Mouse (Mus musculus): ENCODE data around the gene Abca8b. TPM values are rescaled to one million over a fixed set of nuclear protein-coding genes. Genes with fewer than 3 reads are reported as not detected.
"Not testable (repeated sequence)": the region's sequence is repeated elsewhere in the genome, so short reads cannot be mapped to it uniquely, and the experiment has no call there.

The Abca8b gene
- polyA plus RNA-seq, 1 experiment from 2014 or later = 0.91 TPM

DNA sequence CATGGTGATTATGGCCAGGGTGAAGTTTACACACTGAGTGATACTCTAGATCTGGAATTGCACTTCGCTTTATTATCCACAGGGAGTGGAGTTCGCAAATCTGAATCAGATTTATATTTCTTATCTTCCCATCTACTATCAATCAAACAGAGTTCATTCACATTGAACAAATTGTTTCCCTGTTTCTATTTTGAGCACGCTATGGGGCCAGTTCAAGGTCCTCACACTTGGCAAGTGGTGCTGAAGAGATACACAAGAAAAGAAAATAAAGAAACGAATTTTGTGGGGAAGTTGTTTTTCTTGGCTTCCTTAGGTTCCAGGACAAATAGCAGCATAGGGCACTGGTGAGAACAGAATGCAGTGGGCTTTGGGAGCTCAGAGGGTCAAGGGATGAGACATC lies 25.1 kb downstream of the Abca8b start:
- no peak overlapping the region for H3K9ac ChIP-seq
- no peaks in the 10 kb centered on the region for H3K4me1 ChIP-seq
- no peak overlapping the region for H3K4me3 ChIP-seq
- 77% methylated on average over 4 of the region's 4 CpGs for WGBS
- H3K9me3 ChIP-seq = 0 out of 2 replicates have a peak, but pooled peaks cover 4% of the 10 kb centered on the region
- no peak overlapping the region for H3K27ac ChIP-seq
- H3K4me2 ChIP-seq = no peak overlapping the region
- ATAC-seq (ENCODE audit: insufficient number of reproducible peaks, insufficient read depth, low FRiP score, low TSS enrichment, low read depth) = no peak
- no peaks in the 10 kb centered on the region for H3K36me3 ChIP-seq
- no peaks in the 10 kb centered on the region for H3K27me3 ChIP-seq

DNA sequence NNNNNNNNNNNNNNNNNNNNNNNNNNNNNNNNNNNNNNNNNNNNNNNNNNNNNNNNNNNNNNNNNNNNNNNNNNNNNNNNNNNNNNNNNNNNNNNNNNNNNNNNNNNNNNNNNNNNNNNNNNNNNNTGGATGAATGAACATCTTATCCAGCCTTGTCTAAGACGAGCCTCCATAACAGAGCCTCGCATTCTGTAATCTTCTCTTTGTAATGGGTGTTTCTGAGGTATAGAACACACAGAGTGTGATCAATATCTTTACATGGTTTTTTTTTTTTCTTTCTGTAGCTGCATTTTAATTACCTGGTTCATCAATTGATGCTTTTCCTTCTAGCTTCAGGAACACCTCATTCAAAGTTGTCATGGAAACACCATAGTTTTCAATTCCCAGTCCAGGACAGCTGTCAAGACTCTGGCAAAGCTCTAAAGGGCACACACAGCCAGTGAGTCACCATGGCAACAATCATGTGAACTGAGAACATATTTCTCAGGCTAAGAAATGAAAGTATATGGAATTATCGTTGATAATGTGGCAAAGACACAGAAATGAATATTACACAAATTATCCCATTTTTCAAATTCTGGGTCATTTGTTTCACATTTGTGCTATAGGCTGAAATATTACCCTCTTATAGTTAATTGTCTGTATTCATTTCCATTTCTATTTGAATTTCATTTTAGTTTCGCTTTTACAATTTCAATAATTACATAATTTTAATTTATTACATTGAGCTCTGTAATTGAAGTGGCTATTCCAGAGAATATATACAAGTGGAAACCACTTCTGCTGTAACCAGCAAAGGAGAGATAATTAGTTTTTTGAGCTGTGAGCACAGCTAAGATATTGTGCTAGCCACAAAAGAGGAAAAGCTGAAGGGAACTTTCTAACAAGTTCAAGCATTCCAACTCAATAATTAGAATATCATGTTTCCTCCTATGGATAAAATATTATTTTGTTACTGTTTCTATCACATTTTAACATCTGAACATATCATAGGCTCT lies 33.9 kb downstream of the Abca8b start:
- Histone ChIP-seq H3K9me3 (no peaks in the 10 kb centered on the region), H3K4me2 (no peak overlapping the region), H3K9ac (no peak overlapping the region), H3K27ac (no peak overlapping the region), H3K36me3 (no peaks in the 10 kb centered on the region), H3K27me3 (no peaks in the 10 kb centered on the region), H3K4me1 (no peaks in the 10 kb centered on the region), H3K4me3 (no peak overlapping the region)
- 84% methylated on average over 4 of the region's 4 CpGs for WGBS
- ATAC-seq (ENCODE audit: insufficient number of reproducible peaks, insufficient read depth, low FRiP score, low TSS enrichment, low read depth) = no peak

DNA sequence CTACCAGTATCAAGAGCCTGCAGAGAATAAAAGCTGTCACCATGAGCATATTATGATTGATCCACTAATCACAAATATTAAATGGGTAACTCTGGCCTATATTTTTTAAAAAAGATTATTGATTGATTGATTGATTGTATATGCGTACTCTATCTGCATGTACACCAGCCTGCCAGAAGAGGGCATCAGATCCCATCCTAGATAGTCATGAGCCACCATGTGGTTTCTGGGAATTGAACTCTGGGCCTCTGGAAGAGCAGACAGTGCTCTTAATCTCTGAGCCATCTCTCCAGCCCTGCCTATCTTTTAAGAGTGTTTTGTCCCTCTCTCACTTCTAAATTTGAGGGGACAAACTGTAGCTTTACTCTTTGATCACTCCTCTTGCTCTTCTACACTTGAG lies 40.5 kb downstream of the Abca8b start:
- H3K9ac ChIP-seq = no peak overlapping the region
- H3K4me1 ChIP-seq = no peaks in the 10 kb centered on the region
- H3K27ac ChIP-seq = no peak overlapping the region
- H3K4me2 ChIP-seq = no peak overlapping the region
- WGBS = 90% methylated on average over 1 of the region's 1 CpGs
- H3K36me3 ChIP-seq = no peaks in the 10 kb centered on the region
- no peak overlapping the region for H3K4me3 ChIP-seq
- ATAC-seq (ENCODE audit: insufficient number of reproducible peaks, insufficient read depth, low FRiP score, low TSS enrichment, low read depth) = no peak
- no peaks in the 10 kb centered on the region for H3K27me3 ChIP-seq
- no peaks in the 10 kb centered on the region for H3K9me3 ChIP-seq

DNA sequence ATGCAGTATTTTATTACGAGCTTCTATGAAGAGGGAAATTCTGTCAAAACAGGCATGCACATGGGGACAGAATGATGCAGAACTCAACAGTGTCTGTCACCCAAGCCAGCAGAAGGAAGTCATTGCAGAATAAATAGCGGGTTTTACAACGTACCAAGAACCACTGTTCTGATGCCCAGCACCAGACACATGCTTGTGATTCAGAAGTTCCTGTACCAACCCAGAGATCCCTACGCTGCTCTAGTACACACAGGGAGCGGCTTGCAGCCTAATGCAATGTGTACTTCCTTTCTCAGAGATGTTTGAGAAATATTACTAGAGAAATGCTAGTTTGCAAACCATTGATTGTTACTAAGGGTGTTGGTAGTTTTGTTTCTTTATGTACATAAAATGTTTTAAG lies 58.7 kb downstream of the Abca8b start:
- no peaks in the 10 kb centered on the region for H3K9me3 ChIP-seq
- H3K36me3 ChIP-seq = no peaks in the 10 kb centered on the region
- 88% methylated on average over 5 of the region's 5 CpGs for WGBS
- H3K9ac ChIP-seq = no peak overlapping the region
- no peak overlapping the region for H3K27ac ChIP-seq
- no peaks in the 10 kb centered on the region for H3K4me1 ChIP-seq
- H3K4me3 ChIP-seq = no peak overlapping the region
- ATAC-seq (ENCODE audit: insufficient number of reproducible peaks, insufficient read depth, low FRiP score, low TSS enrichment, low read depth) = no peak
- no peak overlapping the region for H3K4me2 ChIP-seq
- H3K27me3 ChIP-seq = no peaks in the 10 kb centered on the region

DNA sequence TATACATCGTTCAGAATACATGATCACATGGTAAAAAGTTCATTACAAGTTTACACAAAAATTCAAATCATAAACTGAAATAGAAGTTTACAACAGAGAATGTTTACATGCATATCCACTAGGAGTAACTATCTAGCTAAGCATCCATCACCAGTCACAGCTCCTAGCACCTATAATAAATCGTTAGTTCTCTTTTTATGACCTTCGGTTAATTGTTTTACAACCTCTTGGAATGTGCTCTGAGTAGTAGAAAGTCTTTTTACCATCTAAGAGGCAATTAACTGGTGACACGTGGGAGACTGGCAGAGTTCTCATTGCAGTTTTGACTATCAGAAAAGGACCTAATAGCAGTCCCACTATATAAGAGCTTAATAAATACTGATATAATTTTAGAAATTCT lies 62.4 kb downstream of the Abca8b start:
- not testable (repeated sequence) for H3K27me3 ChIP-seq; H3K36me3 ChIP-seq; H3K27ac ChIP-seq; H3K9ac ChIP-seq; H3K9me3 ChIP-seq; H3K4me3 ChIP-seq; H3K4me2 ChIP-seq; H3K4me1 ChIP-seq; ATAC-seq (ENCODE audit: insufficient number of reproducible peaks, insufficient read depth, low FRiP score, low TSS enrichment, low read depth)
- 83% methylated on average over 4 of the region's 4 CpGs for WGBS

DNA sequence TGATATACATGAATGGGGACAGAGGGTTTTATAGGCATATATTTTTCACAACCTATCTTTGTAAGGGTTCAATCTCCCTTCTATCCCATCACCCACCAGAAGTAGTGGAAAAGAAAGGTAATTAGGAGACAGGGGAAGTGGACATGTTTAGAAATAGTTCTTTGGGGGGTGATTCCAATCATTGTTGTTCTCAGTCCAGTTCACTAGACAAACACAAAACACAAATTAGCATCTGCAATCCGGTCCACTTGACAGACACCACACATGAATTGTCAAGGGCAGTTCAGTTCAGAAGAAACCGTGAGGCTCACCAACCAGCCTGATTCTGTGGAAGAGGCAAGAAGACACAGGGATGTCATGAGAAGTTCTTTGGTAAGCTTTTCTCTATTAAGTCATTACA lies 67.2 kb downstream of the Abca8b start:
- 86% methylated on average over 2 of the region's 2 CpGs for WGBS
- no peaks in the 10 kb centered on the region for H3K36me3 ChIP-seq
- no peak overlapping the region for H3K9ac ChIP-seq
- no peak overlapping the region for H3K4me2 ChIP-seq
- ATAC-seq (ENCODE audit: insufficient number of reproducible peaks, insufficient read depth, low FRiP score, low TSS enrichment, low read depth) = no peak
- no peak overlapping the region for H3K4me3 ChIP-seq
- H3K9me3 ChIP-seq = no peaks in the 10 kb centered on the region
- H3K27ac ChIP-seq = no peak overlapping the region
- H3K4me1 ChIP-seq = peaks cover 14% of the 10 kb centered on the region
- no peaks in the 10 kb centered on the region for H3K27me3 ChIP-seq

DNA sequence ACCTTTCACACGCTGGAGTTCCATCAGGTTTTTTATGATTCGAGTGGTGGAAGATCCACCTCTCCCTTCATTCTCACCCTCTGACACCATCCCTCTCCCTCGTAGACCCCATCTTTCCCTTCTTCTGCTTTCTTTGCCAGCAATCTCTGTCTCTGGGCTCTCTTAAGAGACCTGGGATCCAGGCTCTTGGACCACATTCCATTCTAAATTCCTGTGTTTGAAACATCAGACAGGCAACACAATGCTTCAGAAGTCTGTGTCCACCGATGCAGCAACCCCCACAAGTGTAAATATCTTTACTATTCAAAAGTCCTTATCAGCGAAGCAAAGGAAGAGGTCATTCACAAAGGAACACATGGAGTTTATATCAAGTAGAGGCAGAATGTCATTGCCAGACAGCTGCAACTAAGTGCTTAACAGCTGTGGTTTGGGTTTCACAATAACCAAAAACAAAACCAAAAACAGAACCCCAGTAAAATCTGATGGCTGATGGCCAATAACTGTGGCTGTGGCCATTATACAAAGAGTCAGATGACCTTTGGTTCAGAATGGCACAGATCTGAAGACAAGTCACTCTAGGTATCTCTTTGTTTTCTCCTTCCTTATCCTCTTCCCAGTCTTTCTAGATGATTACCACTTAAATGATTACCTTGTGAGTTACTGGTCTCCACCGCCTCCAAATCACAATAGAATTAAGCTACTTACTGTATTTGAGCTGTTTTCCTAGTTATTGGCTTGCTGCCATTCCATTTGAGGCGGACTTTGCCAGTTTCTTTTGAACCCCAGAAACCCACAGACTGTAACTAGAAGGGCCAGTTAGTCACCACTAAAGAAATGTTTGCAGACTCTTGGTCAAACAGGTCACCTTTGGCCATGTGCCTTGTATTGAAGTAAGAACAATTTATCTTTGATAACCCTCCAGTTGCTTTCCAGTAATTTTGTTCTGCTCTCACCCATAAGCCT lies 68.6 kb downstream of the Abca8b start:
- Histone ChIP-seq H3K4me1 (peaks cover 14% of the 10 kb centered on the region), H3K27ac (no peak overlapping the region), H3K27me3 (no peaks in the 10 kb centered on the region), H3K36me3 (no peaks in the 10 kb centered on the region), H3K4me3 (no peak overlapping the region), H3K9me3 (no peaks in the 10 kb centered on the region), H3K9ac (no peak overlapping the region), H3K4me2 (no peak overlapping the region)
- no peak for ATAC-seq (ENCODE audit: insufficient number of reproducible peaks, insufficient read depth, low FRiP score, low TSS enrichment, low read depth)
- WGBS = 54% methylated on average over 7 of the region's 7 CpGs

DNA sequence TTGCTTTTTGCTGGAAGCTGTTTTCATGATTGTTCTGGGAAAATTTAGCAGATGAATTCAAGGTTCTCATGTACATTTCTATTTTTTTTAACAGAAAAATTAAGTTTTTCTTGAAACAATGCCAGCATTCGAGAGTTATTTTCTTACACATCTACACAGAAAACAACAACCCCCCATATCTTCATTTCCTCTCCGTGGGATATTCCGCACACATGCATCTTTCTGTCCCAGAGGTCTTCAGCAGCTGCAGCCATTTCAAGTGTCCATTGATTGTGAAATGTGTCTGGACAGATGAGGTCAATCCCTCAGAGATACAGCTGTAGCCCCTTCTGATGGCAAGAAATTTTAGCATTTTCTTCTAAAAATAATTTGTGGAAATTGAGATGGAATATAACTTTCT lies 73.4 kb downstream of the Abca8b start:
- no peaks in the 10 kb centered on the region for H3K36me3 ChIP-seq
- no peaks in the 10 kb centered on the region for H3K27me3 ChIP-seq
- H3K4me3 ChIP-seq = no peak overlapping the region
- H3K9me3 ChIP-seq = no peaks in the 10 kb centered on the region
- WGBS = 76% methylated on average over 3 of the region's 3 CpGs
- no peak overlapping the region for H3K27ac ChIP-seq
- no peak for ATAC-seq (ENCODE audit: insufficient number of reproducible peaks, insufficient read depth, low FRiP score, low TSS enrichment, low read depth)
- H3K4me1 ChIP-seq = peaks cover 12% of the 10 kb centered on the region
- no peak overlapping the region for H3K4me2 ChIP-seq
- H3K9ac ChIP-seq = no peak overlapping the region

DNA sequence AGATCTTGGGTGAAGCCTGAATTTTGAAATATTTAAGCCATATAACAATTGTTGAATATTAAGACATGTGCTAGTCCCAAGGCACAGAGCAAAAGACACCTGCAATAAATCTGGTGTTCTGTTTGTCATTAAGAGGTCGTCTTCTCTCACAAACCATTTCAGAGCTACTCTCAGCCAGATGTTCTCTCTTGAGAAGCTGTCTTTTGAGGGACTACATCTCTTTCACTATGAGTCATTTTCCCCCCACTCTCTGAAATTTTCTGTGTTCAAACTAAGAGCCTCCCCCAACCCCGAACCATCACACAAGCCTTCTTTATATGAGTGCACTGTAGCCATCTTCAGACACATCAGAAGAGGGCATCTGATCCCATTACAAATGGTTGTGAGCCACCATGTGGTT lies 76.2 kb downstream of the Abca8b start:
- Histone ChIP-seq H3K27me3 (no peaks in the 10 kb centered on the region), H3K4me2 (no peak overlapping the region), H3K36me3 (no peaks in the 10 kb centered on the region), H3K9ac (no peak overlapping the region), H3K4me3 (no peak overlapping the region), H3K27ac (no peak overlapping the region), H3K4me1 (no peaks in the 10 kb centered on the region), H3K9me3 (no peaks in the 10 kb centered on the region)
- ATAC-seq (ENCODE audit: insufficient number of reproducible peaks, insufficient read depth, low FRiP score, low TSS enrichment, low read depth) = no peak
- WGBS = 38% methylated on average over 2 of the region's 2 CpGs

DNA sequence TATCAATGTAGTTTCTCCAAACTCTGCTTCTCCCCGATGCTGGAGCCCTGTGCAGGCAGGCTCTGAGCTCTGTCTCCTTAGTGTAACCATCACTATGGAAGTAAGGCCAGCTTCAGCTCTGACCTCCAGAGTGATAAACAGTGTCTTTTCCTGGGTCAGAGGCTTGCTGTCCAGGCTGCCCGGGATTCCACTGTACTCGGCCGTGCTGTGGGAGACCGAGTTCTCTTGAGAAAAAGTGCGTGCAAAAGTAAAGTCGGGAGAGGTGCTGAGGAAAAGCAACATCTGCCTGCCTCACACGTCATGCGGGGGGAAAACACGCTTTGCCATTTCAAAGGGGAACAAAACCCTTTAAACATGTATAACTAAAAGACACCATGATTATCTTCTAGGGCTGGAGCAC lies 79.0 kb downstream of the Abca8b start:
- no peaks in the 10 kb centered on the region for H3K4me1 ChIP-seq
- no peaks in the 10 kb centered on the region for H3K9me3 ChIP-seq
- no peaks in the 10 kb centered on the region for H3K27me3 ChIP-seq
- no peak overlapping the region for H3K9ac ChIP-seq
- no peak overlapping the region for H3K4me2 ChIP-seq
- H3K4me3 ChIP-seq = no peak overlapping the region
- no peak overlapping the region for H3K27ac ChIP-seq
- ATAC-seq (ENCODE audit: insufficient number of reproducible peaks, insufficient read depth, low FRiP score, low TSS enrichment, low read depth) = no peak
- WGBS = 79% methylated on average over 10 of the region's 10 CpGs
- H3K36me3 ChIP-seq = no peaks in the 10 kb centered on the region

DNA sequence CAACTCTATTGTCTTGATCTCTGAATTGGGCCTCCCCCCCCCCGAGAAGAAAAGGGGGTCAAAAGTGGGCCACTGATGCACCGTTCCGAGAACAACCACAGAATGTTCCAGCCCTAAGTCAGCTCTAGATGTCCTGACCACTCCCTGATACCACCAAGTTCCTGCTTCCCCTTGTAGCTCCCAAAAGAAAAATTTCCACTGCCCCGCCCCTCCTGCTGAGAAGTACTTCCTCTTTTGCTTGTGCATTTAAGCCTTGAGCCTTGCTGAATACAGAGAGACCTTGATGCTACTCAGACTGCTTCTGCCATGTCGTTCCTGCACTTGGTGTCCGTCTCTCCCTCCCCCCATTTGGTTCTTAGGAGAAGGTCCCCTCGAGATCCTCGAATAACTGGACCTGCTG lies 82.5 kb downstream of the Abca8b start:
- H3K4me3 ChIP-seq; ATAC-seq (ENCODE audit: insufficient number of reproducible peaks, insufficient read depth, low FRiP score, low TSS enrichment, low read depth); H3K9me3 ChIP-seq; H3K27me3 ChIP-seq; H3K4me2 ChIP-seq; H3K27ac ChIP-seq; H3K9ac ChIP-seq; H3K36me3 ChIP-seq: not testable (repeated sequence)
- peaks cover 12% of the 10 kb centered on the region for H3K4me1 ChIP-seq
- WGBS = 92% methylated on average over 8 of the region's 8 CpGs
